Mouse (Mus musculus) heart, embryonic 11.5 days (tissue): ENCODE measurements around the gene Otof. TPM values are rescaled to one million over a fixed set of nuclear protein-coding genes. Genes with fewer than 3 reads are reported as not detected.
A peak's percentile ranks its signal among the peaks of the same experiment; 100 is the strongest.

ENCODE experiments used
- ATAC-seq: fragments of 200-750 bp; cut with Nextera tagmentation; replicated peaks from 2 replicates; pipeline ENCODE4 v1.8.0; 2017; ENCODE audit warnings: moderate library complexity; ENCODE audit not compliant: insufficient number of reproducible peaks, low FRiP score, low TSS enrichment
- H3K27ac ChIP-seq: fragments of 300-500 bp; sonication (generic); 2 replicates; pipeline ENCODE4 v1.5.1; 2014; ENCODE audit warnings: mild to moderate bottlenecking, low read depth, low read length
- H3K27me3 ChIP-seq: fragments of 300-500 bp; sonication (generic); 2 replicates; pipeline ENCODE4 v1.6.1; 2014; ENCODE audit warnings: mild to moderate bottlenecking, low read length, mixed read lengths; ENCODE audit not compliant: control insufficient read depth, insufficient read depth
- H3K36me3 ChIP-seq: fragments of 300-500 bp; sonication (generic); 2 replicates; pipeline ENCODE4 v1.6.1; 2014; ENCODE audit warnings: mild to moderate bottlenecking, low read length, moderate library complexity, mixed read lengths; ENCODE audit not compliant: control insufficient read depth, insufficient read depth
- H3K4me1 ChIP-seq: fragments of 300-500 bp; sonication (generic); 2 replicates; pipeline ENCODE4 v1.6.1; 2014; ENCODE audit warnings: low read length; ENCODE audit not compliant: control insufficient read depth, insufficient read depth
- H3K4me2 ChIP-seq: fragments of 300-500 bp; sonication (generic); 2 replicates; pipeline ENCODE4 v1.6.1; 2014; ENCODE audit warnings: mild to moderate bottlenecking, moderate library complexity
- H3K4me3 ChIP-seq: fragments of 300-500 bp; sonication (generic); 2 replicates; pipeline ENCODE4 v1.5.1; 2014; ENCODE audit warnings: low read depth, low read length
- H3K9ac ChIP-seq: fragments of 300-500 bp; sonication (generic); 2 replicates; pipeline ENCODE4 v1.6.1; 2014; ENCODE audit warnings: mild to moderate bottlenecking, low read depth, low read length, moderate library complexity
- H3K9me3 ChIP-seq: fragments of 300-500 bp; sonication (generic); replicated peaks from 2 replicates; pipeline ENCODE4 v1.6.1; 2016; ENCODE audit warnings: low read length; ENCODE audit not compliant: control insufficient read depth
- WGBS: fragments of 180-500 bp; shearing (Covaris S2); extraction: QIAGEN DNeasy Blood & Tissue Kit; methylation state at CpG from one replicate; pipeline ENCODE4 v1.1.7; 2014; ENCODE audit not compliant: insufficient replicate concordance; 5-methylcytosine and 5-hydroxymethylcytosine counted together
- polyA plus RNA-seq: library from polyadenylated mRNA; unstranded; fragments of >200 nt; fragmentation: Nextera tagmentation; extraction: Ambion mirVana; gene quantifications from 2 replicates; pipeline ENCODE4 v1.2.1, GENCODE M21; 2014

Gene Otof
- polyA plus RNA-seq, 1 experiment from 2014 or later, result 0.13 TPM

DNA sequence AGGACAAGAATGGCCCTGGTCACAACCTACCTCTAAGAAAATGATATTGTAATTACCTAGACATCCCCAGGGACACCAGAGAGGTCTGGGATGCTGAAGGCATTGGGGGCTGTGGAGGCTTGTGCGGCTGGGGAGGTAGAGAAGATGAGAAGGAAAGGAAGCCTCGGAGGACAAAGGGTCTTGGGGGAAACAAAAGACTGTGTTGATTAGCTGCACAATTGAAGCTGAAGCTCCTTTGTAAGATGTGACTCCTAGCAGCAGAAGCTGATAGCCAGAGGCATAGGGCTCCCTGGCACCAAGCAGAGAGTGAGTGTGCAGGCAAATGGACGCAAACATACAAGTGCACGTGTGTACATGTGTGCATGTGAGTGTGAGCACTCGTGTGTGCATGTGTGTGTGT, 45.1 kb downstream of the Otof start:
- no peak for ATAC-seq
- H3K4me2 ChIP-seq, result no peak overlapping the region
- 0 out of 2 replicates have a peak, but pooled peaks cover 2% of the 10 kb centered on the region for H3K4me1 ChIP-seq
- no peak overlapping the region for H3K9ac ChIP-seq
- 65% methylated on average over 5 of the region's 5 CpGs for WGBS
- no peaks in the 10 kb centered on the region for H3K36me3 ChIP-seq
- H3K4me3 ChIP-seq, result no peak overlapping the region
- no peak overlapping the region for H3K27ac ChIP-seq
- no peaks in the 10 kb centered on the region for H3K27me3 ChIP-seq
- no peaks in the 10 kb centered on the region for H3K9me3 ChIP-seq

DNA sequence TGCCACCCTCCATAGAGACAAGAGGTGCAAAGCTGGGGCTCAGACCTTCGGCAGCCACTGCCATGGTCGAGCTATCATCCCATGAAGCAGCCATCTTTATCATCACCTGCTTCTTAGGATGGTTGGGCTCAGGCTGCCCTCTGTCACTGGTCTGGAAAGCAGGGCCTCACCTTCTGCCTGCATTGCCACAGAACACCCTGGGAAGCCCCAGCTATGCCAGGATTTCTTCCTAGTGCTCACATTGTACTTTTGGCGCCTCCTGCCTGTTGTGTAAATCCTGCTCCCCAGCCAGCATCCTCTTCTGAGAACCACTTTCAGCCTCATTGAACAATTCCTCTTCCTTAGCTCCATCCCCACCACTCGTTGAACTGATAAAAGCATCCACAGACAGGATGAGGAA, 45.9 kb downstream of the Otof start:
- no peak overlapping the region for H3K4me2 ChIP-seq
- no peak overlapping the region for H3K27ac ChIP-seq
- H3K9ac ChIP-seq, result no peak overlapping the region
- 60% methylated on average over 4 of the region's 4 CpGs for WGBS
- 0 out of 2 replicates have a peak, but pooled peaks cover 2% of the 10 kb centered on the region for H3K4me1 ChIP-seq
- no peaks in the 10 kb centered on the region for H3K9me3 ChIP-seq
- no peak overlapping the region for H3K4me3 ChIP-seq
- H3K36me3 ChIP-seq, result no peaks in the 10 kb centered on the region
- no peak for ATAC-seq
- no peaks in the 10 kb centered on the region for H3K27me3 ChIP-seq

DNA sequence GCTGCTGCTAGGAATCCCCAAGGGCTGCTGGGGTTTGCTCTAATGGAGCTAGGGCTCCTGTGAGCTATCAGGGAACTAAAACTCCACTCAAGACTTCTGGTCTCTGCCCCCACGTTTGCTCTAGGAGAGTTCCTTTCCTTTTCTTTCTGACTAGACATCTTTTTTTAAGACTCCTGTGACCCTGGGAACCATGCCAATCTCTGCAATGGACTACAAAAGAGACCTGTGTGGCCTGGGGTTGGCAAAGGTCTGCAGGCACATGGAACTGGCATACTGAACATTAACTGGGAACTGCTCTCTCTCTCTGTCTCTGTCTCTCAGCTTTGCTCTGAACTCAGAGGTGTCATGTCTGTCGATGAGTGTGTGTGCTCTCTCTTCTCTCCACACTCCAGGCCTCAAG, 46.4 kb downstream of the Otof start:
- Histone ChIP-seq H3K9ac (no peak overlapping the region), H3K36me3 (no peaks in the 10 kb centered on the region), H3K9me3 (no peaks in the 10 kb centered on the region), H3K4me3 (no peak overlapping the region), H3K4me2 (no peak overlapping the region), H3K4me1 (0 out of 2 replicates have a peak, but pooled peaks cover 2% of the 10 kb centered on the region), H3K27ac (no peak overlapping the region), H3K27me3 (no peaks in the 10 kb centered on the region)
- 54% methylated on average over 2 of the region's 2 CpGs for WGBS
- no peak for ATAC-seq

DNA sequence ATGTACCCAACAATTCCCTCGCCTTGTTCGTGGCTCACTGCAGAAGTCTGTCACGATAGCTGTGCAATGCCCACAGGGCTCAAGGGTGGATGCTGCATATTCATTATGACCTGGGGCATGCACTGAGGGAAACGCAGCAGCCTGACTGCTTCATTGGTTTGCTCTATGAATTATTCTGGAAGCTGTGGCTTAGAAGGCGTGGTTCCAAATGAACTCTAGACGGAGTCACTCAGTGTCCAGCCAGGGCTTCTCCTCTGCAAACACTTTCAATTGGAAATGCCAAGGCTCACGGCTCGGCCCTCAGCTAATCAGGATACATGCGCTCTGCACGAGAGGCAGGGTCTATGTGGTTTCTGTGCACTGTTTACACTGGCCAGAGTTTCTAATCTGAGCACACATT, 50.2 kb downstream of the Otof start:
- 77% methylated on average over 10 of the region's 10 CpGs for WGBS
- no peaks in the 10 kb centered on the region for H3K36me3 ChIP-seq
- H3K27me3 ChIP-seq, result no peaks in the 10 kb centered on the region
- no peak overlapping the region for H3K4me3 ChIP-seq
- no peak overlapping the region for H3K4me2 ChIP-seq
- no peak for ATAC-seq
- no peaks in the 10 kb centered on the region for H3K9me3 ChIP-seq
- H3K4me1 ChIP-seq, result 0 out of 2 replicates have a peak, but pooled peaks cover 2% of the 10 kb centered on the region
- H3K27ac ChIP-seq, result no peak overlapping the region
- no peak overlapping the region for H3K9ac ChIP-seq

DNA sequence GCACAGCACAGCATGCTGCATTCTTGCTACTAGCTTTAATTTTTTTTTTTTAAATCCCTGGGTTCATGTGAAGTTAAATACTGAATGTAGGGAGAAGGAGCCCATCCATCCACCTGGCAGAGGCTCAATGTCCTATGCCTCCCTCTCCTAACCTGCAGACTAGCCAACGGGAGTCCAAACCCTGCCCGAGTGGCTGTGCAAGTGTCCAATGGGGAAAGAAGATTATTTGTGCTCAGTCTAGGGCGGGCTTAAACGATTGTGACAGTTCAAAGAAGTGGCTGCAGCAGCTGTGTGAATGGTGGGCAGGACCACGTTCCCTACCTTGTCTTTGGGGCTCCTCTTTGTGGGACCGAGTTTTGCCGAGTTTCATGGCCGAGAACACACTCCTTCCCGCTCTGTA, 54.9 kb downstream of the Otof start:
- no peak for ATAC-seq
- H3K9me3 ChIP-seq, result no peaks in the 10 kb centered on the region
- H3K27ac ChIP-seq, result no peak overlapping the region
- H3K4me3 ChIP-seq, result no peak overlapping the region
- no peak overlapping the region for H3K9ac ChIP-seq
- H3K4me1 ChIP-seq, result 0 out of 2 replicates have a peak, but pooled peaks cover 2% of the 10 kb centered on the region
- peak overlapping the region; percentile 54 for H3K4me2 ChIP-seq
- 15% methylated on average over 9 of the region's 9 CpGs for WGBS
- no peaks in the 10 kb centered on the region for H3K27me3 ChIP-seq
- H3K36me3 ChIP-seq, result no peaks in the 10 kb centered on the region

DNA sequence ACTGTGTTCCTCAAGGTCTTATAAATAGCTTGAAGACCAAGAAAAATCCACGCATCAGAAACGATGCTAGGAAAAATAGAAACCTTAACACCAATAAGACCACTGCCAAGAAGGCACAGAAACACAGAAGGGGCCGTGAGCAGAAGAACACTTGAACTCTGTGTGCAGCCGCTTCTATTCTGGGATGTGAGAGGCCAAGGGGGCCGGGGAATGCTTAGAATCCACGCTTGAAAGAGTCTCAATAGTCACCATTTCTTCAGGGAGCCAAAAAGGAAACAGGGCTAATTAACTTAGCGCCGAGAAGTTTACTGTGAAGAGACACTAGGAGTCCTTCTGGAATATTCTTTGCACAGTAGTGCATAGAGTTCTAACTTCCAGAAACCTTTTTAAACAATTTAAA, 60.6 kb downstream of the Otof start:
- WGBS, result 41% methylated on average over 8 of the region's 8 CpGs
- H3K4me1 ChIP-seq, result peaks cover 11% of the 10 kb centered on the region; the same call in 1 of the 2 replicates
- no peak overlapping the region for H3K9ac ChIP-seq
- peak overlapping the region; percentile 20; the same call in 1 of the 2 replicates for H3K4me2 ChIP-seq
- H3K4me3 ChIP-seq, result no peak overlapping the region
- H3K27ac ChIP-seq, result peak overlapping the region; percentile 87
- H3K9me3 ChIP-seq, result no peaks in the 10 kb centered on the region
- H3K27me3 ChIP-seq, result no peaks in the 10 kb centered on the region
- H3K36me3 ChIP-seq, result no peaks in the 10 kb centered on the region
- ATAC-seq, result no peak

DNA sequence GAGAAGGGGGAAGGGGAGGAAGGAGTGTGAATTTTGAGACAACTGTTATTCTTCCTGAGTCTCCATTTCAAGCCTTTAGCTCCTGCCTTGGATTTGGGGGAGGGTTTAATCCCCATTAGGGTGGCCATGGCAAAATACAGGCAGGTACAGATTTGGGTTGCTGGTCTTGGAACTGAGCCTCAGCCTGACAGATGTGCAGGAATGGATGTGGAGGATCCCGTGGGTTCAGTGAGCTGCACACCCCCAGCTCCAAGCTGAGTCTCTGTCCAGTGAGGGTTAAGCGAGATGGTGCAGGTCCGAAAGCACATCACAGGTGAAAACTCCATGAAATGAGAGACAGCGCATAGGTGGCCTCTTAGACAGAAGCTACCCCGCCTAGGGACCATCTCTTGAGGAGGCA, 61.2 kb downstream of the Otof start:
- no peak overlapping the region for H3K9ac ChIP-seq
- WGBS, result 81% methylated on average over 5 of the region's 5 CpGs
- no peaks in the 10 kb centered on the region for H3K36me3 ChIP-seq
- no peaks in the 10 kb centered on the region for H3K27me3 ChIP-seq
- no peak overlapping the region for H3K4me3 ChIP-seq
- ATAC-seq, result no peak
- no peaks in the 10 kb centered on the region for H3K9me3 ChIP-seq
- no peak overlapping the region; the same call in 1 of the 2 replicates for H3K4me2 ChIP-seq
- H3K4me1 ChIP-seq, result peaks cover 11% of the 10 kb centered on the region; the same call in 1 of the 2 replicates
- peak overlapping the region; percentile 87 for H3K27ac ChIP-seq

DNA sequence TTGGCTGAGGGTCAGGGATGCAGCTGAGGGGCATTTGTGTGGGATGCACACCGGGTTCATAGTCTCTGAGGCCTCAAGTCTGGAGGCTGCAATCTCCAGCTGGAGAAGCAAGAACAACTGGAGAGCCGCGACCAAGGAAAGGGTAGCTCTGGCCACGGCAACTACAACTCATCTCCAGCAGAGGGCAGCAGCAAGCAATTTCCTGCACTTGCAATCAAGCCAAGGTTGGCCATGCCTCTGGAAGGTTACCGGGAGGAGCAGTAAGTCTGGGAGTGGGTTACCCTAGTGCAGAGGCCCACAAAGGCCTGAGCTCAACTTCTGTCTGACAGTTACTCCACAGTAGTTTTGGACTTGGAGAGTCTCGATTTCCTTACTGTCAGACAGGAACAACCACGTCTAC, 70.3 kb downstream of the Otof start:
- no peak overlapping the region for H3K27ac ChIP-seq
- no peak overlapping the region for H3K9ac ChIP-seq
- H3K4me1 ChIP-seq, result no peaks in the 10 kb centered on the region
- H3K4me2 ChIP-seq, result no peak overlapping the region
- 24% methylated on average over 7 of the region's 7 CpGs for WGBS
- H3K27me3 ChIP-seq, result no peaks in the 10 kb centered on the region
- no peaks in the 10 kb centered on the region for H3K36me3 ChIP-seq
- ATAC-seq, result no peak
- no peak overlapping the region for H3K4me3 ChIP-seq
- no peaks in the 10 kb centered on the region for H3K9me3 ChIP-seq

DNA sequence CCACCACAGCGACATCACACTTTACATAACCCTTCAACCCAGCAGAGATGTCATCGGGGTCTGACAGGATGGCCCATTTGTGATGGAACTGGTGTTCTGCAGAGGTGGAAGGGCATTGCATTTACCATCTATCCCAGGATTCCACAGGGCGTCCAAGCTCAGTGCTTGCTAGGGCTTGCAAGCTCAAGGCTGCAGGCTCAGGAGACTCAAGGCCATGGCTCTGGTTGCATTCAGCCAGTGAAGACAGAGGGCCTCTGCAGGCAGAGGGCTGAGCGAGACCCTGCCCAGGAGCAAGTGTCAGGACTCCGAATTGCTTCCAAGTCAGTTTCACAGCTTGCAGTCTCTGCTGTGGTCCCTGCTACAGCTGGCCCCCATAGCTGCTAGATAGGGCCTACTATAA, 71.9 kb downstream of the Otof start:
- Histone ChIP-seq H3K4me1 (no peaks in the 10 kb centered on the region), H3K9ac (no peak overlapping the region), H3K36me3 (no peaks in the 10 kb centered on the region), H3K4me2 (no peak overlapping the region), H3K9me3 (no peaks in the 10 kb centered on the region), H3K27me3 (no peaks in the 10 kb centered on the region), H3K27ac (no peak overlapping the region), H3K4me3 (no peak overlapping the region)
- no peak for ATAC-seq
- 84% methylated on average over 5 of the region's 5 CpGs for WGBS
